Mouse (Mus musculus) mammary gland, adult 2 months (tissue): ENCODE data around the gene Fanca. TPM values are rescaled to one million over a fixed set of nuclear protein-coding genes. Genes with fewer than 3 reads are reported as not detected.

Source experiments
- polyA plus RNA-seq: library from polyadenylated mRNA; depleted of rRNA; stranded (reverse); fragments of >200 nt; gene quantifications from 2 replicates; pipeline ENCODE4 v1.2.3, GENCODE M21; 2012; ENCODE audit warnings: low replicate concordance; rRNA removed

Gene Fanca
- 10.7 and 17.3 TPM in 2 replicates for polyA plus RNA-seq

DNA sequence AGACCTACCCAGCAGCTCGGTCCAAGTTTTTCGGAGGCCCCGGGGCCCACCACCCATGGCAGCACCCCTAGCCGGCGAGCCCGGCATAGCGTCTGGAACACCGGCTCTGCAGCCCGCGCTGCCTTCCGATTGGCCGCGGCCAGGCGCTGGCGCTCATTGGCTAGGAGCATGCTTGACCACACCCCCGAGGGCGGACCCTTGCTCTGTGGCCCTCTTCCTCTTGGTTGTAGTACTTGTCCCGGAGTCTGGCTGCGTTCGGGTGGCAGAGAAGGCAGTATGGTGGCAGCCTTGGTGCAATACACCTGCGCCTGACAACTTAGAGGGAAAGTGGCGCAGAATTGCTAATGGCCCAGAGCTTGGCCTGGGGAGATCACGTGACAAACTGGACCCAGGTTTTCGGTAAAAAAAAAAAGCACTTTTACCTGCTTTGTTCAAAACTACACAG is at the start of gene Fanca:
Fanca (minus strand) TSS at position 110 of the 445 bp plus-strand sequence.

DNA sequence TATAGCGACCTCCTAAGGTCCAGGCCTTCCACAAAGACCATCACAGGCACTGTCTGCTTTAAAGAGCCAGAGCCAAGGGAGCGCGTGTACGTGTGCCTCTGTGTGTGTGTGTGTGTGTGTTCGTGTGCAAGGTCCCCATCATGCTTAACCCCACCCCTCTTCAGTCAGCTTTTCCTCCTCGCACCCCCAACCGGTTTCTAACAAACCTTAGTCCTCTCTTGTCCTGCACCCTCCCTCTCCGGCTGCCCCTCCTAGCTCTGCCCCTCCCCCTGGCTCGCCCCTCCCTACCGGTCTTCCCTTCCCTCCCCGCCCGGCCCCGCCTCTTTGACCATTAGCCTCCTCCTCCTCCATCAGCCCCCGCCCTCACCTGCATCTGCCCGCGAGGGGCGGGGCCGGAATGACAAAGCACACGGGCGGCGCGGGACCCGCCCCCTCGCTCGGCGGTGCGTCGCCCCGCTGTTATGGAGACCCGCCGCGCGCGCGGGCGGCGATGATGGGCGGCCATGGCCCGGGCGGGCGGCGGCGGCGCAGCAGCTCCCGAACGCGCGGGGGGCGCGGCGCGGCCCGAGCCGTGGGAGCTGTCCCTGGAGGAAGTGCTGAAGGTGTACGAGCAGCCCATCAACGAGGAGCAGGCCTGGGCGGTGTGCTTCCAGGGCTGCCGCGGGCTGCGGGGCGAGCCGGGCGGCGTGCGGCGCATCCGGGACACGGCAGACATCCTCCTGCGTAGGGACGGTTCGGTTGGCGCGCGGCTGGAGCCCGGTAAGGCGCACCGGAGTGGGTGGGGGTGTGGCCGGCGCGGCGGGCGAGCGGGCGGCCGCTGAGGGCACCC is 14.1 kb upstream of the Fanca start, which contains the start of gene Spire2:
Spire2 (plus strand) TSS at position 452 of the 829 bp plus-strand sequence.

DNA sequence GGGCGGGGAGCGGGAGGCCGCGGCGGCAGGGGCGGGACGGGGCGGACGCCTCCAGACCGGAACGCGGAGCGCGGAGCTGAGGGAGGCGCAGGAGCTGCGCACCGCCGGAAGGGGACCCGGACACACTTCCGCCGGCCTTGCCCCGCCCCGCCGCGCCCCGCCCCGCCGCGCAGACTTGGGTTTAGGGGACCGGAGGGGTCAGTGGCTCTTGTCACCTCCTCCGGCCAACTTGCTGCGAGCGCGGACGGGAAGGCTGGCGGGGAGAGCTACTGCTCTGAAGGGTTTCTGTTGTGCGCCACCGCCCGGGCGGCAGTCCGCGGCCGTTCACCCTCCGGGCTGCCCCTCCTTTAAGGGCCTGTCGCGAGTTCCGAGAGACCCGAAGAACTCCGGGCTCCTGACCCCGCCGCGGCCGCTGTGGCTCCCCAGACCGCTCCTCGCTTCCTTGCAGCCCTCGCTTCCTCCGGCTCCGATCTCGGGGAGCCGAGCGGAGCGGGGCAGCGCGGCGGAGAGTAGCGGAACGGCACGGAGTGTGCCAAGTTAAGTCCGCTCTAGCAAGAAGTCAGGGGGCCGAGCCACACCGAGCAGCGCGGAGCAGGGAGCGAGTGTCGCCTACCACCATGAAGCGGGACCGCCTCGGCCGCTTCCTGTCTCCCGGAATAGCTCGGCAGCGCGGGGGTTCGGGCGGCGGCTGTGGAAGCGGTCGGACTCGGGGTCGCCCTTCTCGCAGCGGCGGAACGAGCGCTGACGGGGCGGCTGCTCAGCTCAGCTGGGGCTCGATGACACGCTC is 64.1 kb downstream of the Fanca start, which contains the start of the genes Zfp276 and Vps9d1:
Zfp276 (plus strand) TSS at position 97 of the 787 bp plus-strand sequence.
Vps9d1 (minus strand) TSS at position 250 of the 787 bp plus-strand sequence.

DNA sequence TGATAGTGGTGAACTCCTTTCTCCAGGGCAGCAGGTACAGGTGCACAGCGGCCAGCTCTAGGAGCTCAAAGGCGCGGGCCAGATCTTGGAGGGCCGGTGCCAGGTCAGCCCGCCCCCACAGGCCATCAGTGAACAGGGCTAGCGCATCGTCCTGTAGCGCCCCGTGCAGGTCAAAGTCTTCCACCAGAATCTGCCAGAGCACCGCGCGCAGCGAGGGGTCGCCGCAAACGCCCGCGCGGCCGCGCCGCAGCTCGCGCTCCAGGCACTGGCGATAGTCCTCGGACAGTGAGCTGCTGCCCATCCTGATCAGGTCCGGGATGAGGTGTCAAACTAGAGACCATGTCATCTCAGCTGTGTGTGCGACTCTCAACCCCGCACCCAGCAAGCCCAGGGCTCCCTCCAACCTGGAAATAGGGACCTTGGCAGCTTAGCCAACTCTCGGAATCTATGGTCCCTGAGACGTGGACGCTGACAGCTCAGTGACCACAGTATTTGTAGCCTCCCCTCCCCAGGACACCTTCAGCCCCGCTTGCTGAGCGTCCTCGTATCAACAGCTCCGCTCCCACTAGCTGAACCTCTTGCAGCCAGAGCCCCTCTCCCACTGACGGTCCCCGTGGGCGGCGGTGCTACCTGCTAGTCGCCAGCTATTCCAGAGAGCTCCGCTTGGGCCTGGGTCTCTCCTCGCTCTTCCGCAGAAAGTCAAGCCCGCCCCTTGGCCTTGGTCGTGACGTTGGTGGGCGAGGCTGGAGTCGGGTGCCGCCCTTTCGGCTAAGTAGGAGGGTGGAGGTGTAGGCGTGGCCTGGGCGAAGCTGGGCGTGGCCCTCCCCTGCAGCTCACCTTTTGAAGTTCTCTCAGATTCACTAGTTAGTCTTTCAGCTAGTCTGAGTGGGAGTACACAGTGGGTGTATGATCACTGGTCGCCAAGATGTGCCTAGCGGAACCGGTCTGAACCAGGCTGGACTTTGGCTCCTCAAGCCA is 82.6 kb downstream of the Fanca start, which contains the start of gene Spata2l:
Spata2l (minus strand) TSS at position 714 of the 978 bp plus-strand sequence.

DNA sequence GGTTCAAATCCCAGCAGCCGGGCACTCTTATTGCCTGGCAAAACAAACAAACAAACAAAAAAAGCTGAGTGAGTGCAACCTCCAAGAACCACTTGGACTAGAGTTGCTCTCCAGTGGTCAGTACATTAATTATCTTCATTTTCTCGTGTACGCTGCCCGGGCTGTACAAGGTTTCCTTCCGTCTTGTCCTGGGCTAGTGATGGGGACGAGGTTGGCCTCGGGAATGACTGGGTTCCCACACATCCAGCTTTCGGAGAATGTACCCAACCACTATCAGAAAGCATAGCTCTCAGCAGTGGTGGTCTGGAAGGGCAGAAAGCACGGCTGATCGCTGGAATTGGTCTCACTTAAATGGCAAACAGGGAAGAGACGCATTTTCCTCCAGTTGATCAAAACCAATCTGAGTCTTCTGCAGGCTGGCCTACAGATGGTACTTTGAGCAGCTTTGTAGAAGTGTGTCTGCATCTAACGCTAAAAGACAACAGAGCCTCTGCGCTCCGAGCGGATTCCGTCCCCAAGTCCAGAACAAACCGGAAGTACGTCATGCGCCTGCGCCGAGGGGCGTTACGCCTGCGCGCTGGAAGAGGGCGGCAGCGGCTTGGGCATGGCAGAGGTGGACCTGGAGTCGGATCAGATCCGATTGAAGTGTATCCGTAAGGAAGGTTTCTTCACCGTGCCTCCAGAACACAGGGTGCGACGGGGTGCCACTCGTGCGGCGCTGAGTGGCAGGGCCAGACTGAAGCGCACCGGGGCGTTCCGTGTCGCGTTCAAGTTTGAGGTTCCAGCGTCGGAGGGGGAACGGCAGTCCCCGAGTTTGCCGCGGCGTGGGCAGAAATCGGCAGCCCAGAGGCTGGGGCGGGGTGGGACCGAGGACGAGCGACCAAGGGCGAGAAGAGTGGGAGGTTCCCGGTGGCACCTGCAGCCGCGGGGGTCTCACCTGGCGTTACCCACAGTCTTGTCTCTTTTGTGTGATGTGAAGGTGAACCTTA is 93.8 kb downstream of the Fanca start, which contains the start of gene Cdk10:
Cdk10 (plus strand) TSS at position 565 of the 989 bp plus-strand sequence.

Other genes with a start within 250 kb of the Fanca start
- 1,523 and 4,714 TPM in 2 replicates for gene Rpl13, start 216.2 kb downstream of the Fanca start, polyA plus RNA-seq
- 2.7 and 3.4 TPM in 2 replicates for gene Cpne7, start 201.2 kb downstream of the Fanca start, polyA plus RNA-seq
- gene Sult5a1, start 160.3 kb downstream of the Fanca start, polyA plus RNA-seq = 13.0 and 32.0 TPM in 2 replicates
- gene Dpep1, start 132.3 kb downstream of the Fanca start, polyA plus RNA-seq = 153 and 226 TPM in 2 replicates
- gene Chmp1a, start 105.8 kb downstream of the Fanca start, polyA plus RNA-seq = 101 and 105 TPM in 2 replicates
- gene Spata33, start 105.7 kb downstream of the Fanca start, polyA plus RNA-seq = 0.73 and 1.2 TPM in 2 replicates
- gene Cdk10, start 93.7 kb downstream of the Fanca start, polyA plus RNA-seq = 59.7 and 68.5 TPM in 2 replicates
- gene Spata2l, start 82.3 kb downstream of the Fanca start, polyA plus RNA-seq = 9.0 and 19.4 TPM in 2 replicates
- gene Zfp276, start 64.4 kb downstream of the Fanca start, polyA plus RNA-seq = 29.7 and 44.2 TPM in 2 replicates
- 84.1 and 191 TPM in 2 replicates for gene Vps9d1, start 64.2 kb downstream of the Fanca start, polyA plus RNA-seq
- gene Spire2, start 14.1 kb upstream of the Fanca start, polyA plus RNA-seq = 2.0 and 2.3 TPM in 2 replicates
- gene Tcf25, start 55.2 kb upstream of the Fanca start, polyA plus RNA-seq = 170 and 237 TPM in 2 replicates
- gene Mc1r, start 88.5 kb upstream of the Fanca start, polyA plus RNA-seq = not detected in 2 replicates
- gene Tubb3, start 92.8 kb upstream of the Fanca start, polyA plus RNA-seq = 1.5 TPM in 2 replicates
- gene Def8, start 105.0 kb upstream of the Fanca start, polyA plus RNA-seq = 29.8 and 38.0 TPM in 2 replicates
- gene Afg3l1, start 159.3 kb upstream of the Fanca start, polyA plus RNA-seq = 17.3 and 27.8 TPM in 2 replicates
- 0.34 and 0.57 TPM in 2 replicates for gene Dbndd1, start 196.9 kb upstream of the Fanca start, polyA plus RNA-seq
- 4.8 and 6.8 TPM in 2 replicates for gene Gas8, start 200.3 kb upstream of the Fanca start, polyA plus RNA-seq